Mouse (Mus musculus): ENCODE data around the gene Rfx7. TPM values are rescaled to one million over a fixed set of nuclear protein-coding genes. Genes with fewer than 3 reads are reported as not detected.
A peak's percentile ranks its signal among the peaks of the same experiment; 100 is the strongest.

The Rfx7 gene
- 145 and 161 TPM in 2 replicates for total RNA-seq (2014; fragmentation: Nextera tagmentation)
- 25.8 and 29.2 TPM in 2 replicates for total RNA-seq (2017)
- 31.4 and 34.8 TPM in 2 replicates for polyA plus RNA-seq (2012)

- no peak for TF ChIP-seq GATA1 (IDR thresholded peaks at IDR 0.05; ENCODE audit: borderline replicate concordance, low read length)
- no peak for TF ChIP-seq CTCF (IDR thresholded peaks at IDR 0.05; ENCODE audit: low read depth, low read length)
- TF ChIP-seq TAL1 (conservative IDR thresholded peaks at IDR 0.05; ENCODE audit: low read depth, low read length) = no peak
- no peak for TF ChIP-seq GATA2 (IDR thresholded peaks at IDR 0.05; ENCODE audit: borderline replicate concordance, low read depth, low read length)
- TF ChIP-seq POLR2AphosphoS5 (IDR thresholded peaks at IDR 0.05; ENCODE audit: insufficient replicate concordance, low read depth, low read length) = no peak
- no peak for ATAC-seq (ENCODE audit: extremely low read depth, insufficient number of reproducible peaks, low FRiP score, poor library complexity, severe bottlenecking)
- Histone ChIP-seq H3K36me3 (replicated peaks) (peaks cover 4% of the 10 kb centered on the region), H3K4me1 (ENCODE audit: insufficient read depth, low read depth, low read length) (peaks cover 19% of the 10 kb centered on the region), H3K4me3 (ENCODE audit: low read depth, low read length) (peak within 1 kb of the TSS; percentile 91), H3K27me3 (ENCODE audit: insufficient read depth, low read length) (no peaks in the 10 kb centered on the region), H3K9me3 (replicated peaks) (no peaks in the 10 kb centered on the region)
- peak; percentile 71 for DNase-seq (ENCODE audit: low spot score)
Measured at GRCm38 (mm10) chr9:72531996-72532380, at the start of gene Rfx7. TSS of gene Rfx7 (plus strand) at chr9:72532240.

- Histone ChIP-seq H3K36me3 (replicated peaks) (peaks cover 38% of the 10 kb centered on the region), H3K27me3 (ENCODE audit: insufficient read depth, low read length) (no peaks in the 10 kb centered on the region), H3K4me3 (ENCODE audit: low read depth, low read length) (no peak overlapping the region; the same call in 1 of the 2 replicates), H3K4me1 (ENCODE audit: insufficient read depth, low read depth, low read length) (peaks cover 58% of the 10 kb centered on the region), H3K9me3 (replicated peaks) (no peaks in the 10 kb centered on the region)
- DNase-seq (ENCODE audit: low spot score) (peak; percentile 48), ATAC-seq (ENCODE audit: extremely low read depth, insufficient number of reproducible peaks, low FRiP score, poor library complexity, severe bottlenecking) (peak; percentile 61)
- TF ChIP-seq GATA2 (IDR thresholded peaks at IDR 0.05; ENCODE audit: borderline replicate concordance, low read depth, low read length) (no peak), TAL1 (conservative IDR thresholded peaks at IDR 0.05; ENCODE audit: low read depth, low read length) (peak; percentile 84)
Measured at GRCm38 (mm10) chr9:72488523-72488922, 43.5 kb upstream of the Rfx7 start.

- no peak for TF ChIP-seq GATA1 (IDR thresholded peaks at IDR 0.05; ENCODE audit: borderline replicate concordance, low read length)
- ATAC-seq (ENCODE audit: extremely low read depth, insufficient number of reproducible peaks, low FRiP score, poor library complexity, severe bottlenecking) (no peak), DNase-seq (ENCODE audit: low spot score) (no peak)
- Histone ChIP-seq H3K36me3 (replicated peaks) (peaks cover 34% of the 10 kb centered on the region), H3K4me3 (ENCODE audit: low read depth, low read length) (peak overlapping the region; percentile 53; the same call in 1 of the 2 replicates), H3K4me1 (ENCODE audit: insufficient read depth, low read depth, low read length) (peaks cover 61% of the 10 kb centered on the region), H3K27me3 (ENCODE audit: insufficient read depth, low read length) (no peaks in the 10 kb centered on the region), H3K9me3 (replicated peaks) (no peaks in the 10 kb centered on the region)
Measured at GRCm38 (mm10) chr9:72489131-72489530, 42.9 kb upstream of the Rfx7 start.

GRCm38 (mm10) chr9:72491559-72492193 lies 40.4 kb upstream of the Rfx7 start:
- ATAC-seq (ENCODE audit: extremely low read depth, insufficient number of reproducible peaks, low FRiP score, poor library complexity, severe bottlenecking) (peak; percentile 78), DNase-seq (ENCODE audit: low spot score) (peak; percentile 82)

GRCm38 (mm10) chr9:72492194-72492565 lies 39.9 kb upstream of the Rfx7 start, which contains the start of gene Tex9:
TSS of gene Tex9 (minus strand) at chr9:72492212.
- Histone ChIP-seq H3K4me3 (ENCODE audit: low read depth, low read length) (peak within 1 kb of the TSS; percentile 89), H3K9me3 (replicated peaks) (no peaks in the 10 kb centered on the region), H3K4me1 (ENCODE audit: insufficient read depth, low read depth, low read length) (peaks cover 44% of the 10 kb centered on the region), H3K27me3 (ENCODE audit: insufficient read depth, low read length) (no peaks in the 10 kb centered on the region), H3K36me3 (replicated peaks) (peaks cover 8% of the 10 kb centered on the region)
- TF ChIP-seq CTCF (IDR thresholded peaks at IDR 0.05; ENCODE audit: low read depth, low read length) = no peak
- no peak for ATAC-seq (ENCODE audit: extremely low read depth, insufficient number of reproducible peaks, low FRiP score, poor library complexity, severe bottlenecking)
- DNase-seq (ENCODE audit: low spot score) = no peak

More at GRCm38 (mm10) chr9:72491559-72492193, 40.4 kb upstream of the Rfx7 start:
- TF ChIP-seq POLR2AphosphoS5 (IDR thresholded peaks at IDR 0.05; ENCODE audit: insufficient replicate concordance, low read depth, low read length) (no peak), GATA2 (IDR thresholded peaks at IDR 0.05; ENCODE audit: borderline replicate concordance, low read depth, low read length) (no peak), TAL1 (conservative IDR thresholded peaks at IDR 0.05; ENCODE audit: low read depth, low read length) (no peak), CTCF (IDR thresholded peaks at IDR 0.05; ENCODE audit: low read depth, low read length) (no peak), GATA1 (IDR thresholded peaks at IDR 0.05; ENCODE audit: borderline replicate concordance, low read length) (no peak)
- peaks cover 13% of the 10 kb centered on the region for H3K36me3 ChIP-seq (replicated peaks)
- H3K9me3 ChIP-seq (replicated peaks) = no peaks in the 10 kb centered on the region
- peak overlapping the region; percentile 89 for H3K4me3 ChIP-seq (ENCODE audit: low read depth, low read length)
- peaks cover 49% of the 10 kb centered on the region for H3K4me1 ChIP-seq (ENCODE audit: insufficient read depth, low read depth, low read length)
- H3K27me3 ChIP-seq (ENCODE audit: insufficient read depth, low read length) = no peaks in the 10 kb centered on the region

- no peak overlapping the region for H3K4me3 ChIP-seq (ENCODE audit: low read depth, low read length)
- no peaks in the 10 kb centered on the region for H3K9me3 ChIP-seq (replicated peaks)
- H3K36me3 ChIP-seq (replicated peaks) = peaks cover 3% of the 10 kb centered on the region
- DNase-seq (ENCODE audit: low spot score) (no peak), ATAC-seq (ENCODE audit: extremely low read depth, insufficient number of reproducible peaks, low FRiP score, poor library complexity, severe bottlenecking) (no peak)
- H3K27me3 ChIP-seq (ENCODE audit: insufficient read depth, low read length) = no peaks in the 10 kb centered on the region
- TF ChIP-seq CTCF (IDR thresholded peaks at IDR 0.05; ENCODE audit: low read depth, low read length) = no peak
- no peak for TF ChIP-seq GATA1 (IDR thresholded peaks at IDR 0.05; ENCODE audit: borderline replicate concordance, low read length)
- no peak for TF ChIP-seq POLR2AphosphoS5 (IDR thresholded peaks at IDR 0.05; ENCODE audit: insufficient replicate concordance, low read depth, low read length)
- no peak for TF ChIP-seq TAL1 (conservative IDR thresholded peaks at IDR 0.05; ENCODE audit: low read depth, low read length)
- no peak for TF ChIP-seq GATA2 (IDR thresholded peaks at IDR 0.05; ENCODE audit: borderline replicate concordance, low read depth, low read length)
- peaks cover 36% of the 10 kb centered on the region for H3K4me1 ChIP-seq (ENCODE audit: insufficient read depth, low read depth, low read length)
Measured at GRCm38 (mm10) chr9:72493465-72493864, 38.6 kb upstream of the Rfx7 start.

All from G1E (cell line).